Mouse (Mus musculus) kidney, adult 9 months (tissue): ENCODE data around the gene Cenpp.
A peak's percentile ranks its signal among the peaks of the same experiment; 100 is the strongest.

Experiments used
- DNase-seq: peaks from one replicate; pipeline ENCODE4 v3.0.0; 2022

The Cenpp gene

DNA sequence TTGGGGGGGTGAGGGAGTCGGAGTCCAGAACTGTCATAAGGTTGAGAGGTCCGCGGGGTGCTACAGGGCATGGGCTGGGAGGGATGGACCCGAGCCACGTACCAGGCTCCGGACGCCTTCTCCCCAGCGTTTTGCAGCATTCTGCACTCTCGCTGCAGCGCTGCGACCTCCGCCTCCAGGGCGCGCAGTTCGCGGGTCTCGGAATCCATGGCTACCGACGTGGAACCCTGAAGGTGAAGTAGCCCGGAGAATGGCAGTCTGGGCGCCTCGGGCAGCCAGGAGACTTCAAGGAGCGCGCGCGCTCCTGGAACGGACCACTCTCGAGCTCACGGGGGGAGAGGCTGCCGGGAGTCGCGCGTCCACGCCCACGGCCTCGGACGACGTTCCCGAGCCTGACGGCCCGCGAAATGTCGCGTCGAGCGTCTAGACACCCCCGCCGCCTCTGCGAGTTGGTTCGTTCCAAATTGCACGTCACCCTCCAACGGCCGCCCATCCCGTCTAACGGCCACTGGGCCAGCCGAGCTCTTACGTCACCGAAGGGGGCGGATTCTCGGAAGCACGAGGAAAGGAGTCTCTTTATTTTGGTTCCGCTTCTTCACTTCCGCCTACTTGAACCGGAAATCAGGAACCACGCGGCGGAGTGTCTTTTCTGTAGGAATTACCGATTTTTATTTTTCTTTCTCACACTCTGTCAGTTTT, at the start of gene Cenpp, which contains the start of gene Nol8:
Gene Cenpp, minus strand, starts transcription at position 305 of the 699 bp plus-strand sequence.
Gene Nol8, plus strand, starts transcription at position 598 of the 699 bp plus-strand sequence.
- peak; percentile 99 for DNase-seq

DNA sequence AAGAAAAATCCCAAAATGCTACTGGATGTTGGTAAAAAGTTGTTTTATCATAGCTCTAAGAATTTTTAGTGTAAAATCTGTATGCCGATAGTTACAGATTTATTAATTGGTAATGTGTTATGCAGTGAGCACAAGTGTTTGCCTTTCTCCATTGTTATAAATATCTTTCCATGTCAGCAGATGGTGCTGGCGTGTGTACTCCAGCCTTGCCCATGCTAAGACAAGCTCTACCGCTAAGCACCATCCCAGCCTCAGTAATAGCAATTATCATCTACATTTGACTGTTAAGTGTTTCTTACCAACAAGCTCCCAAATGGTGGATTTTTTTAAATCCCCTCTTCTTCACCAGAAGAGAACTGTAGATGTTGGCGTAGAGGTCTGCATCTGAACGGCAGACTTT, 38.5 kb upstream of the Cenpp start:
- DNase-seq: no peak

DNA sequence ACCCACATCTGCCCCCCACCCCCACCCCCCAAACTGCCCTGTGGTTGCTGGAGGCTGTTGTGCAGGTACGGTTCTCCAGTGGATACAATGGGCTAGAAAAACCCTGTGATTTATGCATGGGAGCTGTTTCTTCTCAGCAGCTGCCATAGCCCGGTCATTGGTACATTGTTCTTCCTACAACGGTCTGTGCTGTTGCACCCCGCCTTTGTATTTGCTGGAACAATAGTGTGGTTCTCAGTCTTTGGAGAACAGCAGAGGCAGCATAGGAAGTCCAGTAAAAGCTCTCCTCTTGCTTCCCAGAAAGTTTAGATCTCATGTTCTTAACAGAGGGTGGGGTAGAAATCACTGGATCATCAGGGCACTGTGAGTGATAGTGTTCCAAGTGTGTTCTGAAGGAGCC, 31.7 kb upstream of the Cenpp start:
- DNase-seq: no peak

DNA sequence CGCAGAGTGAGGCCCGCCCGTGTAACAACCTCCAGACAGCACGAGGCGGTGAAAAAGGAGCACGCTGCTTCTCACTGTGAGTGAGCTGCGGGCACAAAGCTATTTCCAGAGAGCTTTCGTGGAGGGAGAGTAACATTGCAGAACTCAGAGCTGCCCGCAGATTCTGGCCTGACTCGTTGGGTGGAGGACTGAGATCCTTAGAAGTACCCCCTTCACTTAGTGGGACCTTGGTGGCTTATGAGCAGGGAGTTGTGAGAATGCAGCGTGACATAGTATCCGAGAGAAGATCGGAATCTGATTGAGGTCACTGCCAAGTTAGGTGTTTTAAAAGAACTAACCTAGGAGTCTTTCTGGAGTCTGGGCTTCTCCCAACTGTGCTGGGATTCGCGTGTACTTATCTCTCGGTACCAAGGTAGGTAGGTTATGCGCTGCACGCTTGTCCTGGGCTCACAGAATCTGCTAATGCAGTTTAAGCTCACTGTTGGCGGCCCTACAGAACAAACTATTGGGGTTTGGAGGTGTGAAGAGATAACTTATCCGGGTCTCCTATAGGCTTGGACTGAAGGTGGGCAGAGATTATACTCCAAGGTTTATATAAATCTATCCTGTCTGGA, 29.8 kb upstream of the Cenpp start:
- no peak for DNase-seq

DNA sequence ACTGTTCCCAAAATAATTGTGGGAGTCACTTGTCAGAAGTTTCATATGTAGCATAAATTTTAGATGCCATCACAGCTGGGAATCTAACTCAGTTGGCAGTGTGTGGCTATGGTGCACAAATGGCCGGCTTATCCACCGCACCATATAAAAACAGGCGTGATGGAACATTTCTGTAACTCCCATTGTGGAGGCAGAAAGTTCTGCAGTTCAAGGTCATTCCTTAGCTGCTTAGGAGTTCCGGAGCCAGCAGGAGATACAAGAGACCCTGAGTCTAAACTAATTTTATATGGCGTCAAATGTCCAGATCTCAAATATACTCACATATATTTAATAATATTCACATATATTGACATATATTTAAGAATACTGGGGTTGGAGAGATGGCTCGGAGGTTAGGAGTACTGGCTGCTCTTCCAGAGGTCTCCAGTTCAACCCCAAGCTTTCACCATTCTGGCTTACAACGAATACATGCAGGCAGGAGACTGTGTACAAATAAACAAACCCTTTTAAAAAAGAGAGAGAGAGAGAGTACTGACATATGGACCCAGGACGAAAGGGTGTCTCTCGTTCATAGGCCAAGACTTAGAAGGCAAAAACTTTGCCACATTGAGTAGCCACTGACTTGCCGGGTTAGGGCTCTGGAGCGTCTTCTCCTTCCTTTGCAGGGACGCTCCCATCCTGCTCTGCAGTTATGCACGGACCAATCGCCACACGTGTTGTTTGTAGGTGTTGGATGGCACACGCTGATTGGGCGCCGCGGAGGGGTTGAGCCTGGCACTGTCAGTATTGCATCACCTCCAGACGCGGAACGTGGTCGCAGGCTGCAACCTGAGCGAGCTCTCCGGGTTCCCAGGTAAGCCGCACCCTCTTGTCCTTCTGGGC, 29.0 kb upstream of the Cenpp start, which contains the start of gene Iars:
Gene Iars, plus strand, starts transcription at position 750 of the 882 bp plus-strand sequence.
- peak; percentile 99 for DNase-seq

DNA sequence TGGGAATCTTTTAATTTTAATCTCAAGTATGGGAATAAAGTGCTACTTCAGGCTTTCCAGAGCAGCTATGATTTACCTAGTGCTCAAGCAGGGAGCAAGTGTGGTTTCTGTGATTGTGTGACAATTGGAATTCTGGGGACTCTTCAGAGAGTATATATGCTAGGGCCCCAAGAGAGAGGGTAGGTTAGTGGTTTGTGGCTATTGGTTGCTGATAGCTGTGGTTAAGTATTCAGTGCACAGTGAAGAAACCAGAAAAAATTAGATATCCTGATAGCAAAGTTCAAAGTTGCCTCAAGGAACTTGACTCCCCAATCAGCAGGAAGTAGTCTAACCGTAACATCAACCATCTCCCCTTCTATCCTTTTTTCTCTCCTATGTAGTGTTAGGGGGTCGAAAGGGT, 25.2 kb upstream of the Cenpp start:
- no peak for DNase-seq

DNA sequence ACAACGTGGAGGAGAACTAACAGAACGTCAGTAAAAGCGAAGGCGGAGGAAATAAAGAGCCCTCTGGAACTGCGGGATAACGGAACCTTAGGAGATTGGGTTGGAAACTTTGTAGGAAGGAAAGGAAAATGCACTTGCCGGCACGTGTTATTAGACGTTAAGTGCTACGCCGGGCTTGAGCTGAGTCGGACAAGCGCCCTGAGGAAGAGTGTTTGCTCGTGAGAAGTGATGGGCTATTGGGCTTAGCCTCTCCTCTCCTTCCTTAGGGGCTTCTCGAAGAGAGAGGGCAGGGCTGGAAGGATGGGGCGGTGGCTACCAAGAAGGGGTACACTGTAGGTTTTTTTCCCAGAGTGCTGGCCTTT, 576 bp upstream of the Cenpp start:
- DNase-seq: no peak

DNA sequence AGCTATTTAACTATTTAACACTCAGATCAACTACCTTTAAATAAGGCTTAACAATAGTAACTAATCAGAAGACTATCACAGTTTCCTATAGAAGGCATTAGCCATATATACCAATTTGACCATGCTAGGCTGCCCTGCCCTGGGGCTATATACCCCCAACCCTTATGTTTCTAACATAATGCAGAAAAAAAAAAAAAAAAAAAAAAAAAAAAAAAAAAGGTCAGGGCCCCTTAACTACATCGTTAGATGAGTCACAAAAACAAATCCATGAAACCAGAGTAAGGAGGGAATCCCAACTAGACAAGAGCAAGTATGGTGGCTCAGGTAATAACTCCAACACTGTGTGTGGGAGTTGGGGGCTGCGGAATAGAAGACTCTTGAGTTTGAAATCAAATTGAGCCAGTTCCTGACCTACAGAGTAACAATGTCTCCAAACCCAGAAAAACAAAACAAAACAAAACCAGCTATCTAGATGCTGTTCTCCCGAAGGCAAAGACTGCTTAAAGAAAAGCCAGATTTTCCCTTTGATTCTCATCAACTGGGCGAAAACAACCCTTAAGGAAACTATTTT, 719 bp downstream of the Cenpp start:
- no peak for DNase-seq

DNA sequence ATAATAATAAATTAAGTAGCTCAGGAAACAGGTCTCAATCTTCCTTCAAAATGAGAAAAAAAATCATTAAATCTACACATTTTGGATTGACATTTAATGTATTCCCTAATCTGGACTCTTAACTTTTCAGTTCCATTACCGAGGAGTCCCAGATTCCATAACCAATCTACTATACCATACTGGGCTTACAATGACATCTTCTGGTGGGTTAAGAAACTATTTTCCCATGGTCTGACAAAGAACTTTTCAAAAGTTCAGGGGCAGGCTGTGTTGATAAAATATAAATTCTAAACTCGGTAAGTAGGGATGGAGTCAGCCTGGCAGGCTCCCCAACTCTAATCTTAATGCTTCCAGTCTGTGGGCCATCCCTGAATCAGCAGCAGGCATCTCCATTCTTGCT, 1.4 kb downstream of the Cenpp start:
- no peak for DNase-seq

DNA sequence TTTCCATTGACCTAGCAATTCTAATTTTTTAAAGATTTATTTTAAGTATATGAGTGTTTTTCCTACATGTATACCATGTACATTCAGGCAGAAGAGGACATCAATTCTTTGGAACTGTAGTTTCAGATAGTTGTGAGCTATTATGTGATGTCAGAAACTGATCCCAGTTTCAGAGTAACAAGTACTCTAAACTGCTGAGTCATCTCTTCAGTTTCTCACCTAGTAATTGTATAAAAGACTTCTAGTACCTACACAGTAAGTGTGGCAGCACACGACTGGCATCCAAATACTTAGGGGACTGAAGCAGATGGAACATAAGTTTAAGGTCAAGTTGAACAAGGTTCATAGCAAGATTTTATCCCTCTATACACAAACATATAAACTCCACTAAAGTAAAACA, 6.6 kb downstream of the Cenpp start:
- DNase-seq: no peak

DNA sequence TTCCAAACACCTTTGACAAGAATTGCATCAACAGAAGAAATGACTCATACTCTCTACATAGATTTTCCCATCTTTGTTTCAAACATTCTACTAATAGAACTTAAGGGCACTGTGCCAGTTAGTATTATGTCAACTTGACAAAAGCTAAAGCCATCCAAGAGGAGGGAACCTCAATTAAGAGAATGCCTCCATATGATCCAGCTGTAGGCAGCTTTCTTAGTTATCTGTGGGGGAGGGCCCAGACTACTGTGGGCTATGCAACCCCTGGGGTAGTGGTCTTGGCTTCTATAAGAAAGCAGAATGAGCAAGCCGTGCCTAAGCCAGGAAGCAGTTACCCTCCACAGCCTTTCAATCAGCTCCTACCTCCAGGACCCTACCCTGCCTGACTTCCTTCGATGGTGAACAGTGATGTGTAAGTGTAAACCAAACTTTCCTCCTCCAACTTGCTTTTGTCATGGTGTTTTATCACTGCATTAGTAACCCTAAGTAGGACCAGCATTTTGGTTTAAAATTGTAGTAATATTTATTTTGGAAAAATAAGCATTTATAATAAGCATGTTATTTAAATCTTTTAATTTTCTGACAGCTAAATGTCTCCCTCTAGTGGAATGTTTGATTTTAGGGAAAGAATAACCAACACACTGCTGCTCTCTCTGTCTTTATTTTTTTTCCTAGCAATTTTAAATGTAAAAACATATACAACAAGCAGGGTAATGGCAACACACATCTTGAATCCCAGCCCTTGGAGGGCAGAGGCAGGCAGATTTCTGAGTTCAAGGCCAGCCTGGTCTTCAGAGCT, 7.7 kb downstream of the Cenpp start:
- peak; percentile 34 for DNase-seq

DNA sequence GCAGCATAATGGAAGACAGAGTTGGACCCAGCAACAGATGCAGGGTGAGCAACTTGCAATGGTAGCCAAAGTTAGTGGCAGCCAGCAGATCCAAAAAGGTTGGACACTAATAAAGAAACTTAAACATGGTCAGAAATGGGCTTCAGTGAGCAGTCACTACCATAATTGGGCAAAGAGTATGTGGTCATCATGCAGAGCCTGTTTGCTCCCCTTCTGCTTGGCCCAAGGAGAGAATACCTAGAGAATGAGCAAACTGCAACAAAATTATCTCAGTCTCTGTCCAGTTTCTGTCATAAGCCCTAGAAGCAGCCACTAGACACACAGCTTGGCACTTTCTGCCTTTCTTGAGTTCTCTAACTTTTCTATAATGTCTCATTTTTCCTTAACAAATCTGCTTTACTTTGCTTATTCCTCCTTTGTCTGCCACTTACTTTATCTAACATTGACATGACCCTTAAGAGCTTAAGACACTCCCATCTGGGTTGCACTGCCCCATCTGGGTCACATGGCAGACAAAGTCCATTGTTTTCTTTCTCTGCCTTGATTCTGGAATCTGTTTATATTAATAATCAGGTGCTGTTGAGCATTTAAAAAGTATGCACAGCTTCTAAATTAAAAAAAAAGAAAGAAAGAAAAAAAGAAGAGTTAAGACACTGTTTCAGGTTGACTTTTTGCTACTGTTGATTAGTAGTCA, 8.8 kb downstream of the Cenpp start:
- DNase-seq: peak; percentile 58

DNA sequence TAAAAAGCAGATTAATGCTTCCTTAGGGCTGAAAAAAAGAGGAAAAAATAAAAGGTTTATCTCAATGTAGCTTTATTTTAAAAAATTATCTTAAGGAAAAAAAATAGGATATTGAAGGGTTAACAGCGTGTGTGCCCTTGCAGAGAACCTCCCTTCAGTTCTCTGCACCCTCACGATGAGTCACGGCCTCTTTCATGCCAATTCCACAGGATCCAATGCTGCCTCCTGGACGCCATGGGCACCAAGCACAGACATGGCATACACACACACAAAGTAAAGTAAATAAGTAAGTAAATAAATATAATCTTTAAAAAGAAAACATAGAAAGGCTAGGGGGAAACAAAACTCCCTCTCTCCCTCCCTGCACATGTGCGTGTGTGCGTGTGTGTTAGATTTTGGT, 9.9 kb downstream of the Cenpp start:
- DNase-seq: no peak

DNA sequence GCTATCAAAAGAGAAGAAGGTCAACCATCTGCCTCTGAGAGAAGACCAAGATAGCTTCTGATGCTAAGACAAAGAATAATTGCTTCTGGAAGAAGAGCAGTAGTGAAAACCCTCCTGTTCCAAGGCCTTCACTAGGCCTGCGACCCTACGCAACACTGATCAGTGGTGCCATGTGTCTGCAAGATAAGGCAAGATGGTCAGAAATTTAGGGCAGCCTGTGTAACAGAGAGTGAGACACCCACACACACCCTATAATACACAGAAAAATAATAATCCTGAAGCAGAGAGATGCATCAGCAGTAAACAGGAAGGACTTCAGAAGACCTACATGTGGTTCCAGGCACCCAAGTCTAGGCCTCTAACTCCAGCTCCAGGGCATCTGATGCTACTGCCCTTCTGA, 12.6 kb downstream of the Cenpp start:
- DNase-seq: no peak

DNA sequence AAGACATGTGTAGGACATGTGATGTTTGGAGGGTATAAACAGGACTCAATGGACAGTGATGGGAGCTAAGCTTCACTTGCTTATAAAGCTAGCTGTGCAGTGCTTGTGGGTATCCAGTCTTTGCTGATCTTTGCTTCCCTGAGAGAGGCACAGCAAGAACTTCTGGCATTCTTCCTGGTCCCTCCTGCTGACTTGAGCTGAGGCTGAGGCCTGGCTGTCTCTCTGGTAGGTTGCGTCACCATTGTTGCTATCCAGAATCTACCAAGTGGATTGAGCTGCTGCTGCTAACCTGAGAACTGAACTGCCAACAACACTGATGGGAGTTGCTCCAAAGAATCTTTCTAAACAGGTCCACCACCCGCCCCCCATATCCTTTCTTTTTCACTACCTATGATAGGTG, 23.5 kb downstream of the Cenpp start:
- no peak for DNase-seq

DNA sequence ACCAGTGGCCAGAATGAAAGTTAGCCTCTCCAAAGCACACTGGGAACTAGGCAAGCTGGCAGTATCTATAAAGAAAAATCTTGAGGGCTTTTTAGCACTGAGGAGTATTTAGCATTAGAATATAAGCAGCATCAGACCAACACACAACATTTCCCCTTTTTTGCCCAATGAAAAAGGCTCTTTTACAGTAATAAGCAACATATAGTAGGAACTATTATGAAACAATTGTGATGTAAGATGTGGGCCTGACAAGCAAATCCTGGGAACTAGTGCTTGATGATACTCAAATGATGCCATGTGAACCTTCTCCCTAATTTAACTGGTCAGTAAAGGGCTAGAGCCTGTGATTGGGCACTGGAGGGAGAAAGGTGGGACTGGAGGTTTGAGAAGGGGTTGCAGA, 24.4 kb downstream of the Cenpp start:
- no peak for DNase-seq

DNA sequence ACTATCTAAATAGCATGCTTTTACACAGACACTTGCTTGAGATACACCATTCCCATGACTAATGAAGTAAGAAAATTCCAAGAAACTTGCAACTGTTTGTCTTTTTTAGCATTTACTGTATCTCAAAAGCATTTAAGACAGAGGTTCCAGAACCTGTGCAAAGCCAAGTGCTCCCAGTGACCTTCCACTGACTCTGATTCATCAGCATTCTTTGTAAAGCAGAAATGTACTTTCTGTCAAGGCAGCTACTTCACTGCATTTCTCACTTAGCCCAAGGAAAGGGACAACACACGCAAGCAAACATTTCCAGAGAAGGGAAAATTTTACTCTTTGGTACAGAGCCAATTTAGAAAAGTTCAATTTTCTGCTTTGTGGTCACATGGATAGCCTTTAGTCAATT, 29.4 kb downstream of the Cenpp start:
- DNase-seq: no peak

DNA sequence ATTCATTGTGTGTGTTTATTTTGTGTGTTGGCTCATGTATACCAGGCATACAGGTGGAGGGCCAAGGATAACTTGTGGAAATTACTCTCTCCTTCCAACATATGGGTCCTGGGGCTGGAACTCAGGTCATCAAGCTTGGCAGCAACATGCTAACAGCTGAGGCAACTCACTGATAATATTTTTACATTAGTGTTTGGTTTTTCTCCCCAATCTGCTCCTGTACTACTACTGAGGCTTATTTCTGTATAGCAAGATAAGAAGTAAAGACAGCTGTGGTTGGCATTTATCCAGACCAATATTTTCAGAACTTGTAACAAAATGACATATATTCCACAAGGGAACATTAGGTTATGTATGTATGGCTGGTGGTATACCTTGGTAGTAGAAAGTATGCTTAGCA, 34.2 kb downstream of the Cenpp start:
- DNase-seq: no peak

DNA sequence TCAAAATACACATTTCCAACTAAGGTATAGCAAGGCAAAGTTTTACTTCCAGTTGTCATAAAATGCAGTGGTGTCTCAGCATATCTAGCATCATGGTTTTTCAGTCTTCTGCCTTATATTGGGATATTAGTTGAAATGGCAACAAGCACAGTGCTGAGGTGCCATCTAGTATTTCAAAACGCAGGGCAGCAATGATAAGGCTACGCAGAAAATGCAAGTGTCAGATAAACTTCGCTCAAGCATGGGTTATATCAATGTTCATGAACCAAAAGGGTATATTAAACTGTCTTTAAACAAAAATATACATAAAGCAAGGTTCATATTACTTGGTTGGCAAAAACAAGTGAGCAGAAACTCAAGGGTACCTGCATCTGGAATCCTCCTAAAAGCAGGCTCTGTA, 35.6 kb downstream of the Cenpp start:
- DNase-seq: no peak

DNA sequence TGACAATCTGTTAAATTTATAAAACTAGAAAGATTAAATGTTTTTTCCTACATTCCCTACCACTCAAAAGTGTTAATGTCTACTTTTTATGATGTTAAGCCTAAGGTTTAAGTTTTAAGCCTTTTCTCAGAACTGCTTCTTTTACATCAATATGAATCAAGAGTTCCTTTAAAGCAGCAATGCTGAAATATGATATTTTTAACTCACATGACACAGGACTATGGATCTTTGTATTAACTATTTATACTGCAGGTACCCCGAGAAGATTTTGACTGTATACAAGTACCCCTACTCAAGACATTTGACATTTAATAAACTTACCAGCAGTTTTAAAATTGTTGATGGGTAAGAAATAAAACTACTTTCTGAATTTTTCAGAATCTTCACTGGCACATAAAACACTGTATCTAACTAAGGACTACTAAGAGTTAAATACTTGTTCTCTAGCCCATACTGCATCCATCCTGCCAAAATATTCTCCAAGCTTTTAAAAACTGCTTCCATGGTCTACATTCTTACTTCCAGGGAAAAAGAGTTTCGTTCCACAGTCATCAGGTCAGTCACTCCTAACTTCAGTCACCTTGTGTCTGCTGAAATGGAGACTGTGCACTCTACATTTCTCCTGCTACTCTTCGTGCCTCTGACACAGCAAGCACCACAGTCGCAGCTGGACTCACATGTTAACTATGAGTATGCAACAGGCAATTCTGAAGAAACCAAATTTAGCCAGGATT, 43.8 kb downstream of the Cenpp start:
- DNase-seq: no peak

DNA sequence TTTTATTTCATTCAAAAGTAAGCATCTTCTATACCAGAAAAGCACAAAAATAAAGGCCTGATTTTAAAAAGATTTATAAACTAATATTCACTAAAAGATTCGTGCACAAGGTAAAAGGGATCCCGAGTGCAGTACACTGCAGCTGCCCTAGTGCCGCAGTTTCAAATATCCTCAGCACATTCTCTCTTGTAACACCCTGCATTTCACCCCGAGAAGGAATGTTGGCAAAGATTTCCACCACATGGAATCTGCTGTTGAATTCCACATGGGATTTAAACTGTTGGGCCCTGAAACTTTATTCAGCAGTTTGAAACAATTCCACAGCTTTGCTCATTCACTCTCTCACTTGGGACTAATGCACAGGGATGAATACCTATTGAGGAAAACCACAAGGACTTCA, 44.9 kb downstream of the Cenpp start, which contains the start of gene Ogn:
Gene Ogn, plus strand, starts transcription at position 333 of the 400 bp plus-strand sequence.
- DNase-seq: peak; percentile 57
